8 mouse cellular contexts compared by ENCODE assay signal in genomic region chr6:48537105-48537954, GRCm38 (mm10). TPM values are rescaled to one million over a fixed set of nuclear protein-coding genes. Genes with fewer than 3 reads are reported as not detected.
DNase-seq lines count a peak whose midpoint lies in the region; ATAC-seq lines count a peak whose summit lies in the region.

Gene Atp6v0e2 (plus strand): TSS chr6:48537615.

- peak within 1 kb of the TSS; percentile 62 for H3K4me2 ChIP-seq in embryonic facial prominence, embryonic 14.5 days (ENCODE audit: low read depth, low read length)
- peak within 1 kb of the TSS; percentile 82 for H3K4me2 ChIP-seq in midbrain, embryonic 13.5 days (replicated peaks)
- H3K4me2 ChIP-seq in stomach, embryonic 15.5 days: peak within 1 kb of the TSS; percentile 67

- H3K36me3 ChIP-seq in embryonic facial prominence, embryonic 14.5 days (ENCODE audit: control insufficient read depth, insufficient read depth, low read length): peaks cover 6% of the 10 kb centered on the region
- peaks cover 28% of the 10 kb centered on the region for H3K36me3 ChIP-seq in midbrain, embryonic 13.5 days
- 0 out of 2 replicates have a peak, but pooled peaks cover under 1% of the 10 kb centered on the region for H3K36me3 ChIP-seq in stomach, embryonic 15.5 days

- H3K4me1 ChIP-seq in embryonic facial prominence, embryonic 14.5 days (ENCODE audit: control insufficient read depth, insufficient read depth, low read length): peaks cover 11% of the 10 kb centered on the region; the same call in 1 of the 2 replicates
- H3K4me1 ChIP-seq in midbrain, embryonic 13.5 days (replicated peaks): peaks cover 28% of the 10 kb centered on the region
- H3K4me1 ChIP-seq in stomach, embryonic 15.5 days: peaks cover 21% of the 10 kb centered on the region

- no peaks in the 10 kb centered on the region for H3K9me3 ChIP-seq in embryonic facial prominence, embryonic 14.5 days (ENCODE audit: control insufficient read depth, low read length)
- no peaks in the 10 kb centered on the region for H3K9me3 ChIP-seq in midbrain, embryonic 13.5 days
- no peaks in the 10 kb centered on the region for H3K9me3 ChIP-seq in stomach, embryonic 15.5 days

- H3K27me3 ChIP-seq in embryonic facial prominence, embryonic 14.5 days (replicated peaks; ENCODE audit: control insufficient read depth, insufficient read depth, low read length): no peaks in the 10 kb centered on the region
- no peaks in the 10 kb centered on the region for H3K27me3 ChIP-seq in midbrain, embryonic 13.5 days
- H3K27me3 ChIP-seq in stomach, embryonic 15.5 days (replicated peaks): no peaks in the 10 kb centered on the region

- peak within 1 kb of the TSS; percentile 59 for H3K9ac ChIP-seq in embryonic facial prominence, embryonic 14.5 days (ENCODE audit: low read depth, low read length)
- H3K9ac ChIP-seq in midbrain, embryonic 13.5 days (replicated peaks): peak within 1 kb of the TSS; percentile 95
- peak within 1 kb of the TSS; percentile 32; the same call in 1 of the 2 replicates for H3K9ac ChIP-seq in stomach, embryonic 15.5 days

- no peak within 1 kb of the TSS for H3K27ac ChIP-seq in embryonic facial prominence, embryonic 14.5 days (replicated peaks; ENCODE audit: low read depth, low read length)
- peak within 1 kb of the TSS; percentile 76 for H3K27ac ChIP-seq in midbrain, embryonic 13.5 days
- no peak within 1 kb of the TSS for H3K27ac ChIP-seq in stomach, embryonic 15.5 days

- peak within 1 kb of the TSS; percentile 37 for H3K4me3 ChIP-seq in embryonic facial prominence, embryonic 14.5 days (ENCODE audit: low read depth, low read length)
- peak within 1 kb of the TSS; percentile 63 for H3K4me3 ChIP-seq in midbrain, embryonic 13.5 days (replicated peaks)
- H3K4me3 ChIP-seq in stomach, embryonic 15.5 days (replicated peaks): peak within 1 kb of the TSS; percentile 44

- DNase-seq in CD4-positive, CD25-positive, alpha-beta regulatory T cell, adult 2 months (ENCODE audit: low read depth, low spot score): peak; percentile 50
- DNase-seq in embryonic facial prominence, embryonic 14.5 days (ENCODE audit: low spot score): peak; percentile 96
- DNase-seq in heart, adult 9 months (ENCODE audit: low spot score in 2 of 2): peak; percentile 78
- DNase-seq in kidney, adult 8-10 months: peak; percentile 80 to 84
- DNase-seq in left cerebral cortex, postnatal 4 days: peak; percentile 94

- intact Hi-C loops in left cerebral cortex, postnatal 4 days (cut with DNase I): no loop called here

- 6% methylated on average over 31 of the region's 38 CpGs for WGBS in embryonic facial prominence, embryonic 14.5 days
- 2% methylated on average over 38 of the region's 38 CpGs for WGBS in midbrain, embryonic 13.5 days
- 8% methylated on average over 38 of the region's 38 CpGs for WGBS in stomach, embryonic 15.5 days

- no peak for ATAC-seq in CD4-positive, CD25-positive, alpha-beta regulatory T cell, adult 4 months
- peak; percentile 95 for ATAC-seq in embryonic facial prominence, embryonic 14.5 days (ENCODE audit: low read depth)
- peak; percentile 97 for ATAC-seq in midbrain, embryonic 13.5 days
- ATAC-seq in stomach, embryonic 15.5 days (ENCODE audit: insufficient read depth, low FRiP score, low read depth): peak; percentile 80; the same call in 1 of the 2 replicates

RNA-seq across cellular contexts. Expression of gene Atp6v0e2, which starts in this region (rescaled TPM):
- not detected for polyA plus RNA-seq in CD4-positive, CD25-positive, alpha-beta regulatory T cell, adult 4 months (2017; shearing (Covaris generic))
- 22.8 TPM in 2 replicates for polyA plus RNA-seq in embryonic facial prominence, embryonic 14.5 days (2014; fragmentation: Nextera tagmentation; extraction: Ambion mirVana)
- 100 to 1,000 TPM; 254 to 288 TPM for total RNA-seq in left cerebral cortex, postnatal 4 days (2021)
- polyA plus RNA-seq in midbrain, embryonic 13.5 days (2015; fragmentation: Nextera tagmentation; extraction: Ambion mirVana): 174 and 176 TPM in 2 replicates
- 22.7 and 23.4 TPM in 2 replicates for polyA plus RNA-seq in stomach, embryonic 15.5 days (2015; fragmentation: Nextera tagmentation; extraction: Ambion mirVana)

Comparison
In these comparisons a context has a peak if more than half of its experiments do, and no peak if none do; other contexts are left out.
1. RNA of gene Atp6v0e2 (polyA plus RNA-seq): 174 to 176 TPM in midbrain, embryonic 13.5 days, 22.7 to 23.4 TPM in stomach, embryonic 15.5 days and 22.8 TPM in embryonic facial prominence, embryonic 14.5 days; not detected in CD4-positive, CD25-positive, alpha-beta regulatory T cell, adult 4 months; every median in the first group is over 10 times any median in the second.
2. H3K9ac ChIP-seq: peak in every context shown above with its lines; median percentile 95 in midbrain, embryonic 13.5 days; 59 in embryonic facial prominence, embryonic 14.5 days; 32 in stomach, embryonic 15.5 days.
3. Peak in every context shown above with its lines, with median percentiles within 50 percentile points of each other: DNase-seq, H3K4me2 ChIP-seq and H3K4me3 ChIP-seq.